Mouse (Mus musculus): Measurements from ENCODE around the gene Ank. TPM values are rescaled to one million over a fixed set of nuclear protein-coding genes. Genes with fewer than 3 reads are reported as not detected.
"Not testable (repeated sequence)": the region's sequence is repeated elsewhere in the genome, so short reads cannot be mapped to it uniquely, and the experiment has no call there.

Gene Ank
- polyA plus RNA-seq, 3 experiments from 2014 or later, result 12.4 to 20.7 (median 19.4) TPM

DNA sequence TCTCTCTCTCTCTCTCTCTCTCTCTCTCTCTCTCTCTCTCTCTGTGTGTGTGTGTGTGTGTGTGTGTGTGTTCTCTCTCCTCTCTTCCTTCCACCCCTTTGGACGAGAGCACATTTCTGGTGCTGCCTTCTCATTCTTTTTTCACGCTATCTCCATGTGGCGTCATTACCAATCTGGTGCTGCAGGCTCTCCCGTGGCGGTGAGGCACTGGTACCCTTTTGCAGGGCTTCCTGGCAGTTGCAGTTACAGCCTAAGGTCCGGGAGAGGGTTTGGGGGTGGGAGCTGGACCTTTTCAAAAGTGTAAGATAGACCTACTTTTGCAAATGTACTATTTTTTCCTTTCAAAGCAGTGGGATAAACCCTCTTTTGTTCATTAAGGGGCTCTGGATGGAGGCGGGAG, 1.2 kb downstream of the Ank start:
- ATAC-seq, result no peak

DNA sequence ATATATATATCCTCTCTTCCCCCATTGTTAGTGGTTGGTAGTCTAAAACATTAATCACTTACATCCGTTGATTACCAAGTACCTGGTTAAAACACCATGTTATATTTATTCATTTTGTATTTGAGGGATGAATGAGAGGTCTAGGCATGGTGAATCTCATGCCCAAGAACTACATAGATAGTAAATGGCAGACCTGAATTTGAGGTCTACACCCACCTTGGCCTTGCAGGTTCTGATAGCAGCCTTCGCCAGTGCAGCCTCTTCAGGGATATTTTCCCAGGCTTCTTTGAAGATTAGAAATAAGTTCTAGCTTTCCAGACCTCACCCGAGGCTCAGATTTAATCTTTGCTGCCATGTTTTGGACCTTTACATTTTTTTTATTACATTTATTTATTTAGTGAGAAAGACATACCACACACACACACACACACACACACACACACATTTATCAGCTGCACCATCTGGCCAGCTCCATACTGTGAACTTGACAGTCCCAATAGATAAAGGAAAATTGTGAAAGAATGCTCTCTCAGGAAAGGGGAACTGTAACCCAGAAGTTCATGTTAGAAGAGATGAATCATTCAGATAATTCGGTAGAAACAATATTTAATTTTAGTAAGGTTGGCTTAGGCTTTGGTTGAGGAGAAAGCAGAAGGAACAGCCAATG, 2.5 kb downstream of the Ank start:
- no peak for ATAC-seq

DNA sequence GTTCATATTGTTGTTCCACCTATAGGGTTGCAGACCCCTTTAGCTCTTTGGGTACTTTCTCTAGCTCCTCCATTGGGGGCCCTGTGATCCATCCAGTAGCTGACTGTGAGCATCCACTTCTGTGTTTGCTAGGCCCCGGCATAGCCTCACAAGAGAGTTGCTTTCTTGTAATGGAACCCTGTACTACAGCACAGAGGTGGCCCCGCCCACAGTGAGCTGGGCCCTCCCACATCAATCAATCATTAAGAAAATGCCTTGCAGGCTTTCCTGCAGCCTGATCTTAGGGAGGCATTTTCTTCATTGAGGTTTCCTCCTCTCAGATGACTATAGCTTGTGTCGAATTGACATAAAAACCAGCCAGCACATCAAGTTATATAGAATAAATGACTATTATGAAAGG, 3.9 kb downstream of the Ank start:
- not testable (repeated sequence) for ATAC-seq

GRCm38 (mm10) chr15:27472315-27472714, 5.8 kb downstream of the Ank start:
- no peak for ATAC-seq

DNA sequence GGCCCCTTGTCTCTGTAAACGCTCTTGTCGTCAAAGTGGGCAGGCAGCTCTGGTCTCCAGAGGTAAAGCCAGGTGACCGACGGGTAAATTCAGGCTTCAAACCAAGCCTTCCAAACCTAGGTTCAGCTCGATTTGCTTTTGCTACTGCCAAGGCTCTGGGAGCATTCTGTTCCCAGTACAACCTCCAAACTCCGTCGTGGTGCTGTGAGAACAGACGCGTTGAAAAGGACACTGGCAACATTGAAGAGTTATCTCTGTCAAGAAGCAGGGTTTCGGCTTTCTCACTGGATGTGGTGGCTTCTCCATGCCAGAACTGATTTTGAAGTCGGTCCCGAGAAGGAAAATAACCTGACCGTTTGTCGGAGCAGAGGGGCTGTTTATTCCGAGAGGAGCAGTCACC, 9.5 kb downstream of the Ank start:
- ATAC-seq, result no peak

GRCm38 (mm10) chr15:27476671-27477070, 10.2 kb downstream of the Ank start:
- ATAC-seq, result no peak

DNA sequence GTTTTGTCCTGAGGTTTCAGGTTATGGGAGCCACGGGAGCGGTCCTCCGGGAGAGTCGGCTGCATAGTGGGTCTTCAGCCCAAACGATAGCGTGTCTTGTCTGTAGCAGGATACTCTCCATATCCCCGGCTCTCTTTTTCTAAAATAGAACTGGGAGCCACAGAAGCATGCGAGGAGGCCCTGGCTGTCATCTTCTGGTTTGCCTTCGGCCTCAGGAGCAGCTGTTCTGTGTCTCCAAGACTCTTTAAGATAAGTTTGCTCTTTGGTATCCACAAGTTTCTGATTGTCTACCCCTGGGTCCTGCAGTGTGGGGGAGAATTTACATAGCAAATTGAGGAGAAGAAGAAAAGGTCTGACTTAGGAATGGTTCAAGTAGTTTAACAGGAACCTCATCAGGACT, 10.7 kb downstream of the Ank start:
- no peak for ATAC-seq

DNA sequence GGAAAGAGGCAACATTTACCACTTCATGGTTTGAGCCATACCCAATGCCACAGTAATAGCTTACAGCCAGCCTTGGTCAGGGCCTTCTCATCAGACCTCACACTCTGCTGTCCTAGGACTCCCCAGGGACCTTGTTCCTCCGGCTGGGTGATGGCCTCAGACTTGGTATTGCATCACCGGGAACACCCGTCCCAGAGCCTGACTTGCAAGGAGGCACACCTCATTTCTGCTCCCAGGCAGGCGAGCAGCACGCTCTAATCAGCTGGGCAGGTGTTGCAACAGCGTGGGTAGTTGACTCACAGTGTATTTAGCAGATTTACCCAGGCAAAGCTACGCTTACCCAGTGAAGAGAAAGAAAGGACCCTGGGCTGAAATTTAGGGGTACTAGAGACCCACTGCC, 11.2 kb downstream of the Ank start:
- no peak for ATAC-seq

DNA sequence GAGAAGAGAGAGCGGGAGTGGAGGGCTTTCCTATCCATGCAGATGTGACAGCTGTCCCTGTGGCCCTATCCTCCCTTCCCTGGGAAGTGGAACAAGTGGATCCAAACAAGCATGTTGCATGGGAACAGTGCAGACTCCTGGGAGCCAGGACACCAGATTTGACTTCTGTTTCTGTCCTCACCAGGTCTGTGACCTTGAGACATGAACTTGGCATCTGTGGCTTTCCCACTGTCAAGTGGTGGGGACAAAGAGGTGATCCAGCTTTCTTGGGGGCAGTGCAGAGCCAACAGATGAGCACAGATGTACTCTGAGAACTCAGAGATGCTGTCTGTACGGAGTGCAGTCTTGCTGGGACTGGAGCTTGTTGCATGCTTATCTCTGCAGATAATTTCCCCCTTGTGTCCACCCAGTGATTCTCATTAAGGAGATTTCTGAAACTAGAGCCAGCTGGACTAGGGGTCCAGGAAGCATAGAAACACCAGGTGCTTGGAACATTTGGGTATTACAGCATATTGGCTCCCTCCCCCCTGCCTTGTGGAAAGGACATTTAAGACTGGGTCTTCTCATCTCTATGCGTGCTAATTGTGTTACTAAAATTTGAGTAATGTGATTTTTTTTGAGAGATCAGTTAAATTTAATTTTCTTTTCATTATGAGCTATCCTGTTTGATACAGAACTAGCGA, 14.0 kb downstream of the Ank start:
- no peak for ATAC-seq

DNA sequence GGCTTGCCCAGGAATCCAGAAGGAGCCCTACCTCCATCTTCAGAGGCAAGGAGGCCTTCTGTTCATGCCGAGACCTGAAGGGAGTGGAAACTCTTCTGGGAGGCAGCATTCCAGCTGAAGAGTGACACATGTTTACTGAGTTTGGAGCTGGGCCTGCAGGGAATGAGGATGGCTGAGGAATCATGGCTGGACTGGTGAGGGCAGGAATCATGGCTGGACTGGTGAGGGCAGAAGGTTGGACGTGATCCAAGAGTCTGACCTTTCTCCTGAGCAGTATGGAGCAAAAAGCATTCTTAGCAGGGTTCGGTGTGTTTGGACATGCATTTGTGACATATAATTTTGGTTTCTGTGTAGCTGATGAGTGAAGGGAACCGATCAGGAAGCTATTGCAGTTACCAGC, 15.5 kb downstream of the Ank start:
- no peak for ATAC-seq

DNA sequence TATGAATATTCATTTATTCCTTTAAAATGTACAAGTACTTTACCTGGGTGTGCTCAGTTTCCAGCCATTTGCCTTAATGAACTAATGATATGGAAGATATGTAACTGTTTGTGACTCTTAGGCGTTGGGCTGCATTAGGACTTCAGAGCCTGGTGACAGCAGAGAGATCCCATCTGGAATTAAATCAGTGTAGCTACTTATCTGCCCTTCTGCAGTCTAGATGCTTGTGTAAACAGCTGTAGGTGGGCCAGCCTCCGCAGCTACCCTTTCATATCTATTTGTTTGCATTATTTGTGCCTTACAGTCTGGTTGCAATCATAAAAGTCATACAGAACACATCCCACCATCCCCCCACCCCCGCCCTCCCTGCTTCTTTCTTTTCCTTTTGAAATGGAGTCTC, 16.7 kb downstream of the Ank start:
- no peak for ATAC-seq

DNA sequence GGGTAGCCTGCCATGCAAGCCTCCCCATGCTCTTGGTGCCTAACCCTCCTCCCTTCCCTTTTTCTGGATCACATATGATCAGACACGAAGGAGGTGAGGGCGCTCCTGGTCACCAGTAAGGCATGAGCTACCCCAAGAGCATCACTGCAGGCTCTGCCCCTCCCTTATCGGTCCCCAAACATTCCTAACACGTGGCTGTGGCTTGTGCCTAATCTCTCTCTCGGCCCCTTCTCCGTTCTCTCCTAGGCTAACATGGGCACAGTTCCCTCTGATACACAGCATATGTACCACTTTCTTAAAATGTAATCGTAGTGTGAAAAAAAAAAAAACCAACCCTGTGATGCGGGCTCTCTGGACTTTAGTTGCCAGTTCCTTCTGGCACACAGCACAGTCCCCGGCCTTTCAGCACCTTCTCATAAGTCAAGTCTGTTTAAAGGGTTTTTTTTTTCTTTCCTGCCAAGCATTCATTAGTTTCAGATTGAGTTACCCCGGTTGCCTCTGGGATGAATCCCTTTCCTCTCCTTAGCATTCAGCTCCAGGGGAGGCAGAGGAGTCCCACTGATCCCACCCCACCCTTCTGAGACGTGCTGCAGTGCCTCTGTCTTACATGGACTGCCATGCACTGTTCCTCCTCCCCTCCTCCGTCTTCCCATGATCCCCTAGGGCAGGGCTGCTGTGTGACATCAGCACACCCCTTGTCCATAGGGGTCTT, 19.2 kb downstream of the Ank start:
- no peak for ATAC-seq

DNA sequence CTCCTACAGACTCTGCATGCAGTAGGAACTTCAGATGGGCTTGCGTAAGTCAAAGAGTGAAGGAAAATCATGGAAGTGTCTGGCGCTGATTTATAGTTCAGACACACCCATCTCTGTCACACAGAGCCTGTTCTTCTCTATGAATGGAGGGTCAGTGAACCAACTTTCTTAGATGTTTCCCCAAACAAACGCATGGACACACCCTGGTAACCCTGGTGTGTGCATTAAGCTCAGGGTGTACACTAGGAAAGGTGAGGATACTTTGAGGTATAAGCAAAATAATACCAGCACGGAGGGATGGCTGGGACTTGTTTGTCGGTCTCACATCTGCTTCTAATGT, 19.8 kb downstream of the Ank start:
- ATAC-seq, result no peak

GRCm38 (mm10) chr15:27487059-27487458, 20.6 kb downstream of the Ank start:
- no peak for ATAC-seq

DNA sequence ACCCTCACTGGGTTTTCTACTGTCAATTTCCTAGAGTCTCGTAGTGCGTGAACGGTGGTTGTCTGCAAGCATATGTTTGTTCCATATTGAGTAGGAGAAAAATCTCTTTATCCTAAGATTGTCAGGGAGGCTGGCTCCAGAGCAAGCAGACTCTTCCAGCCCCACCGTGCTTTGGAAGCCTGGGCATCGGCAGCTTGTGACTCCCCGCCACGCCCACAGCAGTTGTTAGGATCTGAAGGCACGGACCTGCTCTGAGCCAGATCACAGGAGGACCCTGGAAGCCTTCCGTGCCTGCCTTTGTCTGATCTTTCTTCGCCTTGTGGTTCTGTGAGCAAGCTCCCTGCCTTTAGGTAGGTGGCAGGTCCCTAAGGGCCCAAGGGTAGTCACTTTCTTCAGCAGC, 21.6 kb downstream of the Ank start:
- ATAC-seq, result no peak

DNA sequence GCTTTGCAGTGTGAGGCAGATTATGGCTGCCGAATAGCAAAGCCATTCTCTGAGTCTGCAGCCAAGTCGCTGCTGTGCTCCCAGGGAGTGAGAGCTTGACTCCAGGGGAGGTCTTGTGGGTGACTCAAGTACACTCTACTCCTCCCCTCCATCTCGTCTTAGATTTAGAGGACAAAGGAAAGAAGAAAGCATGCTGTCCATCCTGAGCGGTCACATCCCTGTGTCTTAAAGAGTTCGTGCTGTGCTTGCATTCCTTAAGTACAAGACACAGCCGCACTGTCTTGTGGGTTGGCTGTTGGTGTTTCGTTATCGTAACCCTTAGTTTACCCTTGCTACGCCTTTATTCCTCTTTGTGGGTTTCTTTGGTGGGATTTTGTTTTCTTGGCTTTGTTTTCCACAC, 24.2 kb downstream of the Ank start:
- ATAC-seq, result no peak

DNA sequence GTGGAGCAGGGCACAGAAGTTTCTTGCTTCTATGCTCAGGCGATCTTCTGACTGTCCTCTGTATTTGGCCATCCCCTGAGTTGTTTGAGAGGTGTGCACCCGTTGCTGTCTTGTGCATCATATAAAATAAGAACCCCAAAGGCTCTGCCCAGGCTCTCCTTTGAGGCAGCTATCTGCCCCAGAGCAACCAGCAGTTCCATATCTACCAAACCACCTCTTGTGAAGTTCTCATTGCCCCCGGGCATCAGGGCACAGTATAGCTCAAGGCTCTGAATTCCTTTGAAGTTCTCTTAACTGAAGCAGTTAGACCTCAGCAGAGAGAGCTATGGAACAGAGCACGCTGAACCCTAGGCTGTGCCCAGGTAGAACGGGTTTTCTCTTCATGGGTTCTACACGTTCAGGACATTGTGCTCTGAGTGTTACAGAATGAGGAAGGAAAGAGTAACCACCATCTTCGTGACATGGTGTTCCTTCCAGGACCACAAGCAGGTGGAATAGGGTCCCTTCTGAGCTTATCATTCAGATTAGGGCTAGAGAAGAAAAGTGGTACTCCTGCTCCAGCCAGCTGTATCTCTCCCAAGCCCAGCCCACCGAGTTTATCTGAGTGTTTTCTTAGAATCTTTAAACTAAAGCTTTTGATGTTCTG, 25.1 kb downstream of the Ank start:
- ATAC-seq, result no peak

- ATAC-seq, result no peak
Observed at GRCm38 (mm10) chr15:27492156-27492555, 25.7 kb downstream of the Ank start.

DNA sequence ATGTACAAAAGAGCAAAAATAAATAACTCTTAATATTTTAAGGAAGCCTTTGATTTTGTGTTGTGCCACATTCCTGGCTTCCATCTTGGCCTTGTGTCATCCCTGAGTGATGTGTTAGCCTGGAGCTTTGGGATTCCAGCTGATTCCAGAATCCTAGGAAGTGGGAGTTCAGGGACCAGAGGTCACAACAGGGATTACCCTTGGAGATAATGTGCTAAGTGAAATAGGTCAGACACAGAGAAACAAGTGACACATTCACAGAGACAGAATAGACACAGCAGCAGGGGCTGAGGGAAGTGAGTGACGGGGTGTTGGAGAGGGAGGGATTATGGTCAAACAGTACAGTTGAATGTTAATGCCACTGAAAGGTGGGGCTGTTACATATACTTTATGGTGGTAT, 26.3 kb downstream of the Ank start:
- ATAC-seq, result no peak

GRCm38 (mm10) chr15:27493516-27493915, 27.0 kb downstream of the Ank start:
- ATAC-seq, result no peak

DNA sequence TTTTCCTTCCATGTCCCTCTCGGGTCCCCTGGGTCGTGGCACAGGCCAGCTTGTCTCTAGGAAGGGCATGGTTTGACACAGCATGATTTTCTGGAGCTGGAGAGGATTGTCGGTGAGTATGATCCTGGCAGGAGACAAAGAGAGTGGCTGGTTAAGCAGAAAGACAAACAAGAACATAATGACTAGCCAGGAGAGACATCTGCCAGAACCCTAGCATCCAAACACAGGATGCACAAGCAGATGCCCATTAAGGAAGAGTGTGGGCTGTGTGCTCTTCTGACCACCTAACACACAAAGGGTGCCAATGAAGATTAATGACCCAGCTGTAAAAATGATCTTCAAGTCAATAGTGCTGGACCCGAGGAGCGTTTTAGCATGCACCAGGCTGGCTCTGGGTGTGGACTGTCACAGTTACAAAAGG, 29.5 kb downstream of the Ank start:
- no peak for ATAC-seq

DNA sequence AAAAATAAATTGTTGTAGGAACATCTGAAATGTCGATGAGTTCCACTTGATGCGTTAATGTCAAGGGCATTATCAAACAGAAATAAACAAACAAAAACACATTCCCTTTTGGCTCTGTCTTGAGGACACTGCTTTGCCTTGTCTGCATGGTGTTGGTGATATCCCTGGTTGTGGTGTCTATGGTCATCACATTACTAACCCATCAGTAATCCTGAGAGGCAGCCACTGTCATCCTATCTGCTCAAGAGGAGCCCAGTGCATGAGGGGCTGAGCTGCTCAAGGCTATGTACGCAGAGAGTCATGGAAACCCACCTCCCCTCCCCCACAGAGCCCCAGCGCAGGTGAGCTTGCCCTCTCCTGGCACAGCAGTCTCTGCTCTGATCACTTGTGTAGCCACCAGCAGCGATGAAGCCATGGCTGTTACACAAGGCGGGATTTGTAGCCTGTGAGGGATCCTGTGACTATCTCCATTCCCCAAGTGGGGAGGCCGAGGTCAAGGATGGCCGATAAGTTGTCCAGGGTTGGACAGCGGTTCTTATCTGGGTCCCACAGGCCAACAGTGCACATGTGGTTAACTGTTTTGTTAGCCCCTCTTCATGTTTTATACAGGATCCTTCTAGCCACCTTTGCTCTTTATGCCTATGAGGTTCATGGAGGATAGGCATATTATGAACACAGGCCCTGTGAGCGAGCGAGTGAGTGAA, 30.3 kb downstream of the Ank start:
- ATAC-seq, result no peak

All from inflammation-experienced regulatory T-cells, adult 6 months (primary cell).